Mouse (Mus musculus): ENCODE data around the gene Skida1.

- TF ChIP-seq CTCF (IDR thresholded peaks at IDR 0.05; ENCODE audit: extremely low read depth, insufficient read depth, low read length) (no peak), POLR2A (IDR thresholded peaks at IDR 0.05; ENCODE audit: extremely low read depth, insufficient read depth, low read length) (peak; percentile 44; the same call in 1 of the 2 replicates)
These were observed 20.5 kb downstream of the Skida1 start for GRCm38 (mm10) chr2:18028140-18029021.
